Mouse (Mus musculus) retina, embryonic 14.5 days (tissue): ENCODE measurements around the gene Sh2b3.

Source experiments
- DNase-seq: peaks from one replicate; pipeline ENCODE4 v3.0.0-alpha.2; 2015; ENCODE audit warnings: low spot score

The Sh2b3 gene

GRCm38 (mm10) chr5:121843138-121843905 lies 5.9 kb upstream of the Sh2b3 start:
- DNase-seq: no peak

- peak; percentile 92 for DNase-seq
These were observed 5.2 kb upstream of the Sh2b3 start for GRCm38 (mm10) chr5:121842665-121843118.

- DNase-seq: no peak
These were observed 4.5 kb upstream of the Sh2b3 start for GRCm38 (mm10) chr5:121841973-121842372.

GRCm38 (mm10) chr5:121841516-121841915 lies 4.1 kb upstream of the Sh2b3 start:
- DNase-seq: no peak

GRCm38 (mm10) chr5:121839128-121839473 lies 1.7 kb upstream of the Sh2b3 start:
- DNase-seq: no peak

GRCm38 (mm10) chr5:121838341-121839127 lies 1.1 kb upstream of the Sh2b3 start:
- DNase-seq: peak; percentile 30

- DNase-seq: peak; percentile 86
These were observed 592 bp downstream of the Sh2b3 start for GRCm38 (mm10) chr5:121836692-121837415.

- peak; percentile 33 for DNase-seq
These were observed 1.3 kb downstream of the Sh2b3 start for GRCm38 (mm10) chr5:121835949-121836691.

- DNase-seq: no peak
These were observed 2.3 kb downstream of the Sh2b3 start for GRCm38 (mm10) chr5:121834991-121835747.

- DNase-seq: no peak
These were observed 3.2 kb downstream of the Sh2b3 start for GRCm38 (mm10) chr5:121834241-121834606.

- DNase-seq: peak; percentile 41
These were observed 3.7 kb downstream of the Sh2b3 start for GRCm38 (mm10) chr5:121833572-121834240.

GRCm38 (mm10) chr5:121833159-121833558 lies 4.3 kb downstream of the Sh2b3 start:
- DNase-seq: no peak

GRCm38 (mm10) chr5:121832376-121833155 lies 4.9 kb downstream of the Sh2b3 start:
- DNase-seq: no peak

- DNase-seq: no peak
These were observed 6.3 kb downstream of the Sh2b3 start for GRCm38 (mm10) chr5:121831002-121831601.

GRCm38 (mm10) chr5:121828491-121829432 lies 8.7 kb downstream of the Sh2b3 start:
- peak; percentile 58 for DNase-seq

- DNase-seq: no peak
These were observed 9.6 kb downstream of the Sh2b3 start for GRCm38 (mm10) chr5:121827876-121828275.

- DNase-seq: no peak
These were observed 11.8 kb downstream of the Sh2b3 start for GRCm38 (mm10) chr5:121825606-121826005.

GRCm38 (mm10) chr5:121824121-121824520 lies 13.3 kb downstream of the Sh2b3 start:
- DNase-seq: no peak
